Mouse (Mus musculus) CD4-positive naive resting alpha-beta T cell, adult 57 days (primary cell): ENCODE results near the gene Atp1a2. TPM values are rescaled to one million over a fixed set of nuclear protein-coding genes. Genes with fewer than 3 reads are reported as not detected.

Experiments
- total RNA-seq: library from RNA; stranded (reverse); gene quantifications from one replicate; pipeline ENCODE4 v1.2.4, GENCODE M21; 2023

The Atp1a2 gene
- 0.18 TPM for total RNA-seq

GRCm38 (mm10) chr1:172297611-172298537 is at the start of gene Atp1a2:
Gene Atp1a2 (minus strand): TSS chr1:172298064.

GRCm38 (mm10) chr1:172340729-172341321 is 43.0 kb upstream of the Atp1a2 start, which contains the start of gene Kcnj10:
Gene Kcnj10 (plus strand): TSS chr1:172341210.

GRCm38 (mm10) chr1:172329131-172329530 is 31.3 kb upstream of the Atp1a2 start, which contains the start of gene Kcnj9:
Gene Kcnj9 (minus strand): TSS chr1:172329318.

GRCm38 (mm10) chr1:172261477-172262078 is 36.3 kb downstream of the Atp1a2 start, which contains the start of gene Igsf8:
Gene Igsf8 (plus strand): TSS chr1:172261641.

GRCm38 (mm10) chr1:172258314-172258713 is 39.5 kb downstream of the Atp1a2 start, which contains the start of gene Atp1a4:
Gene Atp1a4 (minus strand): TSS chr1:172258414.

Other genes starting within 250 kb of the Atp1a2 start
- gene Nhlh1, start 240.5 kb downstream of the Atp1a2 start, total RNA-seq: not detected
- 137 TPM for gene Copa, start 215.5 kb downstream of the Atp1a2 start, total RNA-seq
- 78.6 TPM for gene Ncstn, start 215.3 kb downstream of the Atp1a2 start, total RNA-seq
- 45.9 TPM for gene Pex19, start 171.3 kb downstream of the Atp1a2 start, total RNA-seq
- gene Dcaf8, start 150.0 kb downstream of the Atp1a2 start, total RNA-seq: 112 TPM
- gene Pea15a, start 91.3 kb downstream of the Atp1a2 start, total RNA-seq: 60.4 TPM
- not detected for gene Casq1, start 78.2 kb downstream of the Atp1a2 start, total RNA-seq
- gene Atp1a4, start 39.6 kb downstream of the Atp1a2 start, total RNA-seq: not detected
- 29.2 TPM for gene Igsf8, start 36.4 kb downstream of the Atp1a2 start, total RNA-seq
- not detected for gene Kcnj9, start 31.3 kb upstream of the Atp1a2 start, total RNA-seq
- gene Kcnj10, start 43.1 kb upstream of the Atp1a2 start, total RNA-seq: 1.5 TPM
- gene Pigm, start 78.5 kb upstream of the Atp1a2 start, total RNA-seq: 31.0 TPM
- 0.44 TPM for gene Slamf9, start 177.3 kb upstream of the Atp1a2 start, total RNA-seq
- 1.0 TPM for gene Igsf9, start 183.7 kb upstream of the Atp1a2 start, total RNA-seq
- gene Tagln2, start 202.0 kb upstream of the Atp1a2 start, total RNA-seq: 228 TPM
- gene Cfap45, start 222.7 kb upstream of the Atp1a2 start, total RNA-seq: 1.7 TPM